Mouse (Mus musculus) cortical plate, adult 2 months (tissue): ENCODE measurements around the gene Trim14. TPM values are rescaled to one million over a fixed set of nuclear protein-coding genes. Genes with fewer than 3 reads are reported as not detected.

Source experiments
- H3K27ac ChIP-seq: fragments of 200-500 bp; 2 replicates; pipeline ENCODE4 v1.5.1; 2012; ENCODE audit warnings: low read length, control low read depth, inconsistent platforms; ENCODE audit not compliant: insufficient read depth
- H3K4me1 ChIP-seq: fragments of 200-500 bp; 2 replicates; pipeline ENCODE4 v1.6.1; 2011; ENCODE audit warnings: low read length; ENCODE audit not compliant: control insufficient read depth, insufficient read depth
- H3K4me3 ChIP-seq: fragments of 200-500 bp; 2 replicates; pipeline ENCODE4 v1.5.1; 2011; ENCODE audit warnings: mild to moderate bottlenecking, low read length, control low read depth; ENCODE audit not compliant: insufficient read depth
- CTCF ChIP-seq: fragments of 200-500 bp; IDR thresholded peaks from 2 replicates; pipeline ENCODE4 v1.5.1; 2011; ENCODE audit warnings: mild to moderate bottlenecking, control low read depth, low read length; ENCODE audit not compliant: insufficient read depth; ENCODE audit errors: extremely low read depth
- POLR2A ChIP-seq: fragments of 200-500 bp; IDR thresholded peaks from 2 replicates; pipeline ENCODE4 v1.6.1; 2011; ENCODE audit warnings: mild to moderate bottlenecking, low read length, control low read depth; ENCODE audit not compliant: insufficient read depth; ENCODE audit errors: extremely low read depth
- polyA plus RNA-seq: library from polyadenylated mRNA; depleted of rRNA; stranded (reverse); fragments of >200 nt; gene quantifications from 2 replicates; pipeline ENCODE4 v1.2.3, GENCODE M21; 2012

Gene Trim14
- polyA plus RNA-seq, 1 experiment, result 1.0 TPM

GRCm38 (mm10) chr4:46529722-46530121, 6.2 kb downstream of the Trim14 start:
- TF ChIP-seq CTCF (no peak), POLR2A (no peak)
- Histone ChIP-seq H3K4me1 (no peaks in the 10 kb centered on the region), H3K27ac (no peak overlapping the region), H3K4me3 (no peak overlapping the region)

- H3K4me3 ChIP-seq, result no peak overlapping the region; the same call in 1 of the 2 replicates
- TF ChIP-seq CTCF (no peak), POLR2A (no peak)
- no peak overlapping the region for H3K27ac ChIP-seq
- no peaks in the 10 kb centered on the region for H3K4me1 ChIP-seq
Observed at GRCm38 (mm10) chr4:46527558-46527926, 8.4 kb downstream of the Trim14 start.

GRCm38 (mm10) chr4:46526798-46527557, 9.0 kb downstream of the Trim14 start:
- TF ChIP-seq POLR2A (no peak), CTCF (0 out of 2 replicates have a peak, but pooled peaks have one; percentile 15)
- no peak overlapping the region; the same call in 1 of the 2 replicates for H3K4me3 ChIP-seq
- no peaks in the 10 kb centered on the region for H3K4me1 ChIP-seq
- H3K27ac ChIP-seq, result no peak overlapping the region

GRCm38 (mm10) chr4:46526226-46526625, 9.7 kb downstream of the Trim14 start:
- TF ChIP-seq CTCF, result no peak
- TF ChIP-seq POLR2A, result no peak
- H3K27ac ChIP-seq, result no peak overlapping the region
- H3K4me3 ChIP-seq, result no peak overlapping the region
- no peaks in the 10 kb centered on the region for H3K4me1 ChIP-seq

GRCm38 (mm10) chr4:46523324-46523723, 12.6 kb downstream of the Trim14 start:
- Histone ChIP-seq H3K4me3 (no peak overlapping the region), H3K27ac (no peak overlapping the region), H3K4me1 (no peaks in the 10 kb centered on the region)
- no peak for TF ChIP-seq POLR2A

- Histone ChIP-seq H3K4me1 (no peaks in the 10 kb centered on the region), H3K27ac (no peak overlapping the region), H3K4me3 (no peak overlapping the region)
- no peak for TF ChIP-seq CTCF
- no peak for TF ChIP-seq POLR2A
Observed at GRCm38 (mm10) chr4:46521457-46521856, 14.5 kb downstream of the Trim14 start.

GRCm38 (mm10) chr4:46520491-46520890, 15.4 kb downstream of the Trim14 start:
- Histone ChIP-seq H3K4me3 (no peak overlapping the region), H3K27ac (no peak overlapping the region), H3K4me1 (no peaks in the 10 kb centered on the region)
- TF ChIP-seq POLR2A (no peak), CTCF (no peak)

GRCm38 (mm10) chr4:46507736-46508460, 28.0 kb downstream of the Trim14 start:
- peak; percentile 69 for TF ChIP-seq CTCF
- TF ChIP-seq POLR2A, result no peak
- Histone ChIP-seq H3K4me1 (0 out of 2 replicates have a peak, but pooled peaks cover 1% of the 10 kb centered on the region), H3K4me3 (no peak overlapping the region; the same call in 1 of the 2 replicates)

GRCm38 (mm10) chr4:46506801-46507610, 28.9 kb downstream of the Trim14 start:
- TF ChIP-seq CTCF (no peak), POLR2A (peak; percentile 83)
- Histone ChIP-seq H3K27ac (peak overlapping the region; percentile 82), H3K4me1 (0 out of 2 replicates have a peak, but pooled peaks cover 1% of the 10 kb centered on the region), H3K4me3 (peak overlapping the region; percentile 45)

More at GRCm38 (mm10) chr4:46507736-46508460, 28.0 kb downstream of the Trim14 start:
- H3K27ac ChIP-seq, result no peak overlapping the region
